Mouse (Mus musculus): Measurements from ENCODE around the gene Hyal2. TPM values are rescaled to one million over a fixed set of nuclear protein-coding genes. Genes with fewer than 3 reads are reported as not detected.

Gene Hyal2
- polyA plus RNA-seq, 1 experiment from 2014 or later = 155 TPM

GRCm38 (mm10) chr9:107534408-107535202 lies 33.1 kb upstream of the Hyal2 start:
- WGBS = under 1% methylated on average over 40 of the region's 40 CpGs
- peak; percentile 37 for DNase-seq (ENCODE audit: low spot score)

GRCm38 (mm10) chr9:107538231-107538630 lies 29.5 kb upstream of the Hyal2 start:
- Histone ChIP-seq H3K4me3 (ENCODE audit: low read depth, low read length) (no peak overlapping the region), H3K36me3 (ENCODE audit: control insufficient read depth, insufficient read depth, low read length) (peaks cover 22% of the 10 kb centered on the region)

More at GRCm38 (mm10) chr9:107534408-107535202, 33.1 kb upstream of the Hyal2 start:
- Histone ChIP-seq H3K4me3 (ENCODE audit: low read depth, low read length) (peak overlapping the region; percentile 74), H3K9me3 (ENCODE audit: control insufficient read depth, low read length) (no peaks in the 10 kb centered on the region), H3K36me3 (ENCODE audit: control insufficient read depth, insufficient read depth, low read length) (peaks cover 18% of the 10 kb centered on the region), H3K9ac (ENCODE audit: low read length) (peak overlapping the region; percentile 73), H3K4me2 (ENCODE audit: low read depth, severe bottlenecking) (peak overlapping the region; percentile 97), H3K27me3 (ENCODE audit: control insufficient read depth, insufficient read depth, low read length) (peaks cover 3% of the 10 kb centered on the region; the same call in 1 of the 2 replicates), H3K27ac (replicated peaks; ENCODE audit: low read depth, low read length) (no peak overlapping the region), H3K4me1 (ENCODE audit: control insufficient read depth, insufficient read depth, low read length) (peaks cover 20% of the 10 kb centered on the region)
- 0 out of 2 replicates have a peak, but pooled peaks have one; percentile 8 for ATAC-seq (ENCODE audit: insufficient number of reproducible peaks, low FRiP score, low TSS enrichment, low read depth)

GRCm38 (mm10) chr9:107538711-107539110 lies 29.0 kb upstream of the Hyal2 start:
- no peak for DNase-seq (ENCODE audit: low spot score)
- no peaks in the 10 kb centered on the region for H3K27me3 ChIP-seq (ENCODE audit: control insufficient read depth, insufficient read depth, low read length)
- no peak for ATAC-seq (ENCODE audit: insufficient number of reproducible peaks, low FRiP score, low TSS enrichment, low read depth)
- H3K4me2 ChIP-seq (ENCODE audit: low read depth, severe bottlenecking) = no peak overlapping the region; the same call in 1 of the 2 replicates
- H3K4me1 ChIP-seq (ENCODE audit: control insufficient read depth, insufficient read depth, low read length) = peaks cover 32% of the 10 kb centered on the region
- no peak overlapping the region for H3K9ac ChIP-seq (ENCODE audit: low read length)
- WGBS = 88% methylated on average over 3 of the region's 3 CpGs
- no peak overlapping the region for H3K4me3 ChIP-seq (ENCODE audit: low read depth, low read length)
- no peaks in the 10 kb centered on the region for H3K9me3 ChIP-seq (ENCODE audit: control insufficient read depth, low read length)
- peaks cover 22% of the 10 kb centered on the region for H3K36me3 ChIP-seq (ENCODE audit: control insufficient read depth, insufficient read depth, low read length)
- H3K27ac ChIP-seq (replicated peaks; ENCODE audit: low read depth, low read length) = no peak overlapping the region

More at GRCm38 (mm10) chr9:107538231-107538630, 29.5 kb upstream of the Hyal2 start:
- ATAC-seq (ENCODE audit: insufficient number of reproducible peaks, low FRiP score, low TSS enrichment, low read depth) (no peak), DNase-seq (ENCODE audit: low spot score) (no peak)
- Histone ChIP-seq H3K27ac (replicated peaks; ENCODE audit: low read depth, low read length) (no peak overlapping the region), H3K27me3 (ENCODE audit: control insufficient read depth, insufficient read depth, low read length) (no peaks in the 10 kb centered on the region), H3K9ac (ENCODE audit: low read length) (no peak overlapping the region), H3K9me3 (ENCODE audit: control insufficient read depth, low read length) (no peaks in the 10 kb centered on the region), H3K4me1 (ENCODE audit: control insufficient read depth, insufficient read depth, low read length) (peaks cover 32% of the 10 kb centered on the region), H3K4me2 (ENCODE audit: low read depth, severe bottlenecking) (no peak overlapping the region)
- 96% methylated on average over 7 of the region's 7 CpGs for WGBS

- Histone ChIP-seq H3K27ac (replicated peaks; ENCODE audit: low read depth, low read length) (no peak overlapping the region), H3K4me1 (ENCODE audit: control insufficient read depth, insufficient read depth, low read length) (peaks cover 32% of the 10 kb centered on the region), H3K4me3 (ENCODE audit: low read depth, low read length) (no peak overlapping the region), H3K4me2 (ENCODE audit: low read depth, severe bottlenecking) (no peak overlapping the region), H3K27me3 (ENCODE audit: control insufficient read depth, insufficient read depth, low read length) (no peaks in the 10 kb centered on the region), H3K9me3 (ENCODE audit: control insufficient read depth, low read length) (no peaks in the 10 kb centered on the region), H3K36me3 (ENCODE audit: control insufficient read depth, insufficient read depth, low read length) (peaks cover 26% of the 10 kb centered on the region), H3K9ac (ENCODE audit: low read length) (no peak overlapping the region)
- DNase-seq (ENCODE audit: low spot score) (no peak), ATAC-seq (ENCODE audit: insufficient number of reproducible peaks, low FRiP score, low TSS enrichment, low read depth) (no peak)
- WGBS = 89% methylated on average over 8 of the region's 8 CpGs
These were observed 27.8 kb upstream of the Hyal2 start for GRCm38 (mm10) chr9:107539940-107540339.

- 76% methylated on average over 4 of the region's 4 CpGs for WGBS
- Histone ChIP-seq H3K27ac (replicated peaks; ENCODE audit: low read depth, low read length) (no peak overlapping the region), H3K9ac (ENCODE audit: low read length) (no peak overlapping the region), H3K4me3 (ENCODE audit: low read depth, low read length) (no peak overlapping the region), H3K9me3 (ENCODE audit: control insufficient read depth, low read length) (no peaks in the 10 kb centered on the region), H3K4me2 (ENCODE audit: low read depth, severe bottlenecking) (no peak overlapping the region), H3K27me3 (ENCODE audit: control insufficient read depth, insufficient read depth, low read length) (no peaks in the 10 kb centered on the region), H3K36me3 (ENCODE audit: control insufficient read depth, insufficient read depth, low read length) (peaks cover 26% of the 10 kb centered on the region), H3K4me1 (ENCODE audit: control insufficient read depth, insufficient read depth, low read length) (peaks cover 29% of the 10 kb centered on the region)
- no peak for ATAC-seq (ENCODE audit: insufficient number of reproducible peaks, low FRiP score, low TSS enrichment, low read depth)
- no peak for DNase-seq (ENCODE audit: low spot score)
These were observed 27.3 kb upstream of the Hyal2 start for GRCm38 (mm10) chr9:107540420-107540819.

- H3K9ac ChIP-seq (ENCODE audit: low read length) = peak overlapping the region; percentile 7; the same call in 1 of the 2 replicates
- no peak for ATAC-seq (ENCODE audit: insufficient number of reproducible peaks, low FRiP score, low TSS enrichment, low read depth)
- H3K9me3 ChIP-seq (ENCODE audit: control insufficient read depth, low read length) = no peaks in the 10 kb centered on the region
- H3K4me2 ChIP-seq (ENCODE audit: low read depth, severe bottlenecking) = peak overlapping the region; percentile 94
- H3K27ac ChIP-seq (replicated peaks; ENCODE audit: low read depth, low read length) = no peak overlapping the region
- no peak for DNase-seq (ENCODE audit: low spot score)
- H3K27me3 ChIP-seq (ENCODE audit: control insufficient read depth, insufficient read depth, low read length) = no peaks in the 10 kb centered on the region
- peaks cover 26% of the 10 kb centered on the region for H3K36me3 ChIP-seq (ENCODE audit: control insufficient read depth, insufficient read depth, low read length)
- peak overlapping the region; percentile 53 for H3K4me3 ChIP-seq (ENCODE audit: low read depth, low read length)
- H3K4me1 ChIP-seq (ENCODE audit: control insufficient read depth, insufficient read depth, low read length) = peaks cover 23% of the 10 kb centered on the region
- 31% methylated on average over 10 of the region's 10 CpGs for WGBS
These were observed 26.7 kb upstream of the Hyal2 start for GRCm38 (mm10) chr9:107541005-107541404.

- ATAC-seq (ENCODE audit: insufficient number of reproducible peaks, low FRiP score, low TSS enrichment, low read depth) (peak; percentile 80), DNase-seq (ENCODE audit: low spot score) (peak; percentile 96)
- H3K4me1 ChIP-seq (ENCODE audit: control insufficient read depth, insufficient read depth, low read length) = peaks cover 23% of the 10 kb centered on the region
- H3K36me3 ChIP-seq (ENCODE audit: control insufficient read depth, insufficient read depth, low read length) = peaks cover 26% of the 10 kb centered on the region
- WGBS = under 1% methylated on average over 46 of the region's 46 CpGs
- H3K4me2 ChIP-seq (ENCODE audit: low read depth, severe bottlenecking) = peak within 1 kb of the TSS; percentile 94
- peak within 1 kb of the TSS; percentile 53 for H3K4me3 ChIP-seq (ENCODE audit: low read depth, low read length)
- no peaks in the 10 kb centered on the region for H3K9me3 ChIP-seq (ENCODE audit: control insufficient read depth, low read length)
- peak within 1 kb of the TSS; percentile 64 for H3K9ac ChIP-seq (ENCODE audit: low read length)
- no peak within 1 kb of the TSS for H3K27ac ChIP-seq (replicated peaks; ENCODE audit: low read depth, low read length)
- H3K27me3 ChIP-seq (ENCODE audit: control insufficient read depth, insufficient read depth, low read length) = no peaks in the 10 kb centered on the region
These were observed 26.0 kb upstream of the Hyal2 start, which contains the start of the genes Cyb561d2 and Nprl2 for GRCm38 (mm10) chr9:107541474-107542351. Gene Cyb561d2, minus strand, starts transcription at chr9:107542193. Gene Nprl2, plus strand, starts transcription at chr9:107542226.

- no peak for DNase-seq (ENCODE audit: low spot score)
- WGBS = 1% methylated on average over 11 of the region's 11 CpGs
- peaks cover 23% of the 10 kb centered on the region for H3K4me1 ChIP-seq (ENCODE audit: control insufficient read depth, insufficient read depth, low read length)
These were observed 25.4 kb upstream of the Hyal2 start for GRCm38 (mm10) chr9:107542352-107542686.

More at GRCm38 (mm10) chr9:107542352-107542686, 25.4 kb upstream of the Hyal2 start:
- Histone ChIP-seq H3K27me3 (ENCODE audit: control insufficient read depth, insufficient read depth, low read length) (no peaks in the 10 kb centered on the region), H3K27ac (replicated peaks; ENCODE audit: low read depth, low read length) (no peak overlapping the region), H3K9ac (ENCODE audit: low read length) (peak overlapping the region; percentile 64), H3K4me2 (ENCODE audit: low read depth, severe bottlenecking) (peak overlapping the region; percentile 94), H3K9me3 (ENCODE audit: control insufficient read depth, low read length) (no peaks in the 10 kb centered on the region), H3K4me3 (ENCODE audit: low read depth, low read length) (peak overlapping the region; percentile 53), H3K36me3 (ENCODE audit: control insufficient read depth, insufficient read depth, low read length) (peaks cover 26% of the 10 kb centered on the region)
- no peak for ATAC-seq (ENCODE audit: insufficient number of reproducible peaks, low FRiP score, low TSS enrichment, low read depth)

Data from limb, embryonic 11.5 days (tissue).